Mouse (Mus musculus): ENCODE measurements around the gene Chd9.

DNA sequence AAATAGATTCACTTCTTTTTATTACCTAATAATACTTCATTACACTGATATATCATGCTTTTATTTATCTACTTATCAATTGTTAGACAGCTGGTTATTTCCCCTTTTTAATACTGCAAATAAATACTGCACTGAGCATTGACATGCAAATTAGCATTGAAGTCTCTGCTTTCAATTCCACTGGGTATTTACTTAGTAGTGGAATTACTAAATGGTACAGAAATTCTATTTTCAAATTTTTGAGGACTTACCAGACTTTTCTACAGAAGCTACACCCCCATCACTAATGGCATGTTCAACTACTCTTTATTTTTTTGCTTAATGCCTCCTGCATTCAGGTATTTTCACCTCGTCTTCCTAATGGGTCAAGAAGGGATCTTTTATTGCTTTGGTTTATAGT, 100.3 kb downstream of the Chd9 start:
- TF ChIP-seq CTCF (conservative IDR thresholded peaks at IDR 0.05; ENCODE audit: insufficient read depth, insufficient read length, low read depth, low read length) (no peak), POLR2A (IDR thresholded peaks at IDR 0.05; ENCODE audit: low read depth, low read length) (no peak)
